Mouse (Mus musculus) skeletal muscle tissue, postnatal 0 days (tissue): ENCODE data around the gene Map2k4. TPM values are rescaled to one million over a fixed set of nuclear protein-coding genes. Genes with fewer than 3 reads are reported as not detected.

Source experiments
- microRNA counts: library from miRNA; unstranded; fragments of <30 nt; microRNA quantifications from one replicate; lab custom pipeline; 2015
- microRNA-seq, 2 experiments: library from miRNA; unstranded; fragments of <30 nt; microRNA quantifications; one replicate each; pipeline ENCODE4; 2016
- polyA plus RNA-seq: library from polyadenylated mRNA; unstranded; fragments of >200 nt; fragmentation: Nextera tagmentation; extraction: Ambion mirVana; gene quantifications from 2 replicates; pipeline ENCODE4 v1.2.1, GENCODE M21; 2015

The Map2k4 gene
- polyA plus RNA-seq, result 57.3 and 60.3 TPM in 2 replicates

DNA sequence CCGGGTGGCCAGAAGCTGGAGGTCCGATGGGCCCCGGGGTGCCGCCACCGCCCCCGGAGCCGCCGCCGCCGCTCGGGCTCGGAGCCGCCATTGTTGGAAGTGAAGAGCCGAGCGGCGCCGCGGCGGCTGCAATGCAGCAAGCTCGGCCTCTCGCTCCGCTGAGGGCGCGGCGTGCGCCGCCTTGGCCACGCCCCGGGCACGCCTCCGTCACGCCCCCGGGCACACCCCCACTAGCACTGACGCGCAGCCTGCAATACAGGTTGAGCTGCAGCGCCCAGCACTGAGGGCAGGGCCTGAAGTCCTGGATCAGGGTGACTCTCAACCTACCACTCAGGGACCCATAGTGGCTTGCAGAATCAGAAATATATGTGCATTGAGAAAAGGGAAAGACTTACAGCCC lies at the start of gene Map2k4:
TSS of gene Map2k4 (minus strand) at position 144 of the 400 bp plus-strand sequence.

GRCm38 (mm10) chr11:65806909-65807504 lies 18.9 kb upstream of the Map2k4 start, which contains the start of gene Zkscan6:
TSS of gene Zkscan6 (plus strand) at chr11:65807175.

MicroRNA genes within 50 kb of the gene (microRNA counts, 519-probe panel; counts per million panel counts)
- microRNA mmu-miR-744 (lab: Ali Mortazavi, UCI), result 296 counts per million, percentile 58 among the panel's probes with 10 or more counts

Small RNA genes within 50 kb of the gene (microRNA-seq; reads per million reads assigned to microRNA genes)
- 3,474 to 3,972 reads per million in 2 experiments for gene Mir744

Other genes starting within 250 kb of the Map2k4 start
- gene Zkscan6, start 18.9 kb upstream of the Map2k4 start, polyA plus RNA-seq, result 4.7 and 5.4 TPM in 2 replicates